Comparison of ENCODE assay signal across 8 mouse cellular contexts in the genomic region with DNA sequence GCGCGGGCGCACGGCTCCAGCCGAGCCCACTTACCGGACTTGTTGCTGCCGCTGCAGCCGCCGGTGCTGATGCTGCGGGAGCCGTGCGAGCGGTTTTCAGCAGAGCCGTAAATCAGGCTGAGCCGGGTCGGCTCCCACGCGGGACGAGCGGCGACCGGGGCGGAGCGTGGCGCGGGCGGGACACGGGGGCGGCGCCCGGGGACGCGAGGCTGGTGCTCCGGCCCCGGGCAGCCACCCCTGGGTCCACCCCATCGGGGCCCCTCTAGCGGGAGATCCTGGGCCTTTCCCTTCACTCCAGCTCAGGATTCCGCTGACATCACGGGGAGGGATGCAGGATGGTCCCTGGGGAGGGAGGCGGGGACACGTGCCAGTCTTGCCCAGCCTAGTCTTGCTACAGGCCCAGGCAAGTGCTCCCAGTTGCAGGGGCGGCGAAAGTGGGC. TPM values are rescaled to one million over a fixed set of nuclear protein-coding genes. Genes with fewer than 3 reads are reported as not detected.
DNase-seq lines count a peak whose midpoint lies in the region; ATAC-seq and TF ChIP-seq lines count a peak whose summit lies in the region.

A gene (minus strand): TSS at position 326 of the 440 bp plus-strand sequence.

- under 1% methylated on average over 43 of the region's 43 CpGs for WGBS in forebrain, embryonic 16.5 days
- WGBS in liver, embryonic 16.5 days (ENCODE audit: insufficient replicate concordance) = 3% methylated on average over 42 of the region's 43 CpGs
- WGBS in neural tube, embryonic 14.5 days = under 1% methylated on average over 43 of the region's 43 CpGs

- TF ChIP-seq POLR2A in ES-Bruce4 (IDR thresholded peaks at IDR 0.05; ENCODE audit: insufficient read depth, low read length) = no peak

- peak; percentile 65; the same call in 1 of the 2 replicates for TF ChIP-seq EP300 in ES-Bruce4 (IDR thresholded peaks at IDR 0.05; ENCODE audit: insufficient read depth, low read depth, low read length)

- peak within 1 kb of the TSS; percentile 82 for H3K4me3 ChIP-seq in ES-Bruce4 (ENCODE audit: low read depth, low read length)
- peak within 1 kb of the TSS; percentile 77 for H3K4me3 ChIP-seq in forebrain, embryonic 16.5 days (replicated peaks; ENCODE audit: low read length)
- peak within 1 kb of the TSS; percentile 55 for H3K4me3 ChIP-seq in liver, embryonic 16.5 days (ENCODE audit: low read depth, low read length)
- H3K4me3 ChIP-seq in neural tube, embryonic 14.5 days (ENCODE audit: low read depth, low read length) = peak within 1 kb of the TSS; percentile 66

- intact Hi-C loops in heart, postnatal 14 days (cut with DNase I) = no loop called here

- H3K27me3 ChIP-seq in ES-Bruce4 (ENCODE audit: control insufficient read depth, insufficient read depth, low read length, poor library complexity, severe bottlenecking) = no peaks in the 10 kb centered on the region
- H3K27me3 ChIP-seq in forebrain, embryonic 16.5 days (replicated peaks; ENCODE audit: control insufficient read depth, insufficient read depth, low read length) = no peaks in the 10 kb centered on the region
- H3K27me3 ChIP-seq in liver, embryonic 16.5 days (ENCODE audit: control insufficient read depth, insufficient read depth, low read depth, low read length) = peaks cover 15% of the 10 kb centered on the region
- peaks cover 2% of the 10 kb centered on the region; the same call in 1 of the 2 replicates for H3K27me3 ChIP-seq in neural tube, embryonic 14.5 days (ENCODE audit: control insufficient read depth, insufficient read depth, low read length)

- no peak within 1 kb of the TSS; the same call in 1 of the 2 replicates for H3K27ac ChIP-seq in ES-Bruce4 (ENCODE audit: insufficient read depth, low read length)
- H3K27ac ChIP-seq in forebrain, embryonic 16.5 days (ENCODE audit: low read length) = no peak within 1 kb of the TSS; the same call in 1 of the 2 replicates
- H3K27ac ChIP-seq in liver, embryonic 16.5 days (ENCODE audit: low read length) = no peak within 1 kb of the TSS
- no peak within 1 kb of the TSS for H3K27ac ChIP-seq in neural tube, embryonic 14.5 days (ENCODE audit: low read depth, low read length)

- no peaks in the 10 kb centered on the region for H3K4me1 ChIP-seq in ES-Bruce4 (ENCODE audit: control insufficient read depth, insufficient read depth, low read length)
- H3K4me1 ChIP-seq in forebrain, embryonic 16.5 days (replicated peaks; ENCODE audit: control insufficient read depth, insufficient read depth, low read length) = peaks cover 6% of the 10 kb centered on the region; the same call in 1 of the 2 replicates
- no peaks in the 10 kb centered on the region for H3K4me1 ChIP-seq in liver, embryonic 16.5 days (ENCODE audit: control insufficient read depth, low read depth, low read length)
- H3K4me1 ChIP-seq in neural tube, embryonic 14.5 days (ENCODE audit: control insufficient read depth, insufficient read depth, low read length) = no peaks in the 10 kb centered on the region

- no peaks in the 10 kb centered on the region for H3K9me3 ChIP-seq in ES-Bruce4 (replicated peaks; ENCODE audit: control insufficient read depth, insufficient read depth, low read length, poor library complexity, severe bottlenecking)
- H3K9me3 ChIP-seq in forebrain, embryonic 16.5 days (ENCODE audit: control insufficient read depth, low read length) = no peaks in the 10 kb centered on the region
- no peaks in the 10 kb centered on the region for H3K9me3 ChIP-seq in liver, embryonic 16.5 days (replicated peaks; ENCODE audit: control insufficient read depth, low read length)
- H3K9me3 ChIP-seq in neural tube, embryonic 14.5 days (ENCODE audit: control insufficient read depth, low read length) = no peaks in the 10 kb centered on the region

- peak within 1 kb of the TSS; percentile 65 for H3K9ac ChIP-seq in ES-Bruce4 (ENCODE audit: low read depth, poor library complexity, severe bottlenecking)
- H3K9ac ChIP-seq in forebrain, embryonic 16.5 days (replicated peaks; ENCODE audit: low read depth, low read length) = peak within 1 kb of the TSS; percentile 83
- H3K9ac ChIP-seq in liver, embryonic 16.5 days (ENCODE audit: low read depth, low read length) = no peak within 1 kb of the TSS
- H3K9ac ChIP-seq in neural tube, embryonic 14.5 days (replicated peaks; ENCODE audit: low read depth, low read length) = peak within 1 kb of the TSS; percentile 65

- no peaks in the 10 kb centered on the region for H3K36me3 ChIP-seq in ES-Bruce4 (ENCODE audit: control insufficient read depth, insufficient read depth, low read length, poor library complexity, severe bottlenecking)
- H3K36me3 ChIP-seq in forebrain, embryonic 16.5 days (ENCODE audit: control insufficient read depth, insufficient read depth) = no peaks in the 10 kb centered on the region
- H3K36me3 ChIP-seq in liver, embryonic 16.5 days (ENCODE audit: control insufficient read depth, insufficient read depth) = no peaks in the 10 kb centered on the region
- H3K36me3 ChIP-seq in neural tube, embryonic 14.5 days (ENCODE audit: control insufficient read depth, insufficient read depth, low read length) = no peaks in the 10 kb centered on the region

- DNase-seq in cerebellum, adult 11-12 months = peak; percentile 72
- peak; percentile 72 to 77 for DNase-seq in heart, postnatal 14 days
- peak; percentile 85 for DNase-seq in layer of hippocampus, adult 11-12 months (ENCODE audit: low spot score)
- peak; percentile 60 for DNase-seq in thymus, postnatal 14 days

- no peak for TF ChIP-seq CTCF in ES-Bruce4 (IDR thresholded peaks at IDR 0.05; ENCODE audit: low read depth, low read length)

- ATAC-seq in forebrain, embryonic 16.5 days = peak; percentile 96
- no peak for ATAC-seq in liver, embryonic 16.5 days (ENCODE audit: low read depth)
- peak; percentile 96 for ATAC-seq in neural tube, embryonic 14.5 days (ENCODE audit: low read depth)

- peak within 1 kb of the TSS; percentile 96 for H3K4me2 ChIP-seq in forebrain, embryonic 16.5 days (ENCODE audit: low read length)
- peak within 1 kb of the TSS; percentile 68 for H3K4me2 ChIP-seq in liver, embryonic 16.5 days (ENCODE audit: low read depth, low read length)
- peak within 1 kb of the TSS; percentile 88 for H3K4me2 ChIP-seq in neural tube, embryonic 14.5 days (ENCODE audit: low read depth, low read length)

RNA-seq across cellular contexts. Expression of the gene that starts here (rescaled TPM):
- polyA plus RNA-seq in ES-Bruce4 (2011; ENCODE audit: insufficient read depth, insufficient read length, low read depth, missing spikeins) = 27.1 and 33.0 TPM in 2 replicates
- 3.3 and 4.9 TPM in 2 replicates for polyA plus RNA-seq in forebrain, embryonic 16.5 days (2015; fragmentation: Nextera tagmentation; extraction: Ambion mirVana)
- total RNA-seq in heart, postnatal 14 days (2021) = under 1 TPM; 0.61 to 0.72 TPM
- polyA plus RNA-seq in liver, embryonic 16.5 days (2015; fragmentation: Nextera tagmentation; extraction: Ambion mirVana) = not detected in 2 replicates
- 3.7 and 4.4 TPM in 2 replicates for polyA plus RNA-seq in neural tube, embryonic 14.5 days (2014; fragmentation: Nextera tagmentation; extraction: Ambion mirVana)

Comparison
In these comparisons a context has a peak if more than half of its experiments do, and no peak if none do; other contexts are left out.
1. Peak in DNase-seq in heart, postnatal 14 days; RNA of the gene not detected or under 1 TPM.